Mouse (Mus musculus) small intestine, adult 2 months (tissue): ENCODE measurements around the gene Dennd5b.

ENCODE experiments used
- CTCF ChIP-seq: fragments of 200-500 bp; IDR thresholded peaks from 2 replicates; pipeline ENCODE4 v1.5.1; 2012; ENCODE audit warnings: low read depth, mild to moderate bottlenecking, control low read depth, inconsistent platforms, low read length, moderate library complexity, mixed read lengths; ENCODE audit not compliant: insufficient replicate concordance, insufficient read length; ENCODE audit errors: extremely low read depth
- POLR2A ChIP-seq: fragments of 200-500 bp; IDR thresholded peaks from 2 replicates; pipeline ENCODE4 v1.6.1; 2012; ENCODE audit warnings: low read depth, mild to moderate bottlenecking, control low read depth, inconsistent platforms, low read length, moderate library complexity

DNA sequence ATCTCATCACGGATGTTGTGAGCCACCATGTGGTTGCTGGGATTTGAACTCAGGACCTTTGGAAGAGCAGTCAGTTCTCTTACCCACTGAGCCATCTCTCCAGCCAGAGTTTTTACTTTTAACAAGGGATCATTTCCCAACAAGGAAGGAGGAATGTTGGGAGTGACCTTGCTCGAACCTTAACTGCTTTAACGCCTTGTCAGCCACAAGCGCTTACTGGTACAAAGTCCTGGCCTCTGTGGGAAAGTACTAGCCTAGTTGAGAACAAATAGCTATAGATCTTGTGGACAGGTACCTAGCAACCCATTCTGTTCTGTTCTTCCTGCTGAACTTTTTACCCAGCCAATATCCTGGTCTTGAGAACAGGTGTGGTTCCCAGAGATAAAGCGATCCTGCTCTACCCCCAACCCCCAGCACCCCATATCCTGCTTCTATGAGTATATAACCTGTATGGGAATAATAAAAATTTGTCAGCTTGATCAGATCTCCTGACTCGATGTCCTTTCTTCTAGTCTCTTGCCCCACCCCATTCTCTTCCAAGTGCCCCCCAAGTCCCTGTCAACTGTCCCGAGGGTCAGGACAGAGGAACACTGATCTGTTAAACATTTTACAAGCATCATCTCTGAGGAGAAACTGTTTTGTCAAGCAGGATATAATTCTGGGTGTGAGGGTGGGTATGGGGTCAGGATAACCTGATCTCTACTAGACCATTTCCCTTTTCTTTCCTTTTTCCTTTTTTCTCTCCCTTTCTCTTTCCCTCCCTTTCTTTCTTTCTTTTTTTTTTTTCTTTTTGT lies 47.2 kb upstream of the Dennd5b start:
- TF ChIP-seq CTCF (no peak), POLR2A (no peak)
